Mouse (Mus musculus) lung, postnatal 14 days (tissue): ENCODE results near the gene Slc9a8.

ENCODE experiments used
- DNase-seq: peaks from one replicate; pipeline ENCODE4 v3.0.0; 2021

Gene Slc9a8

GRCm38 (mm10) chr2:167514641-167515040, 93.1 kb downstream of the Slc9a8 start:
- DNase-seq, result no peak

DNA sequence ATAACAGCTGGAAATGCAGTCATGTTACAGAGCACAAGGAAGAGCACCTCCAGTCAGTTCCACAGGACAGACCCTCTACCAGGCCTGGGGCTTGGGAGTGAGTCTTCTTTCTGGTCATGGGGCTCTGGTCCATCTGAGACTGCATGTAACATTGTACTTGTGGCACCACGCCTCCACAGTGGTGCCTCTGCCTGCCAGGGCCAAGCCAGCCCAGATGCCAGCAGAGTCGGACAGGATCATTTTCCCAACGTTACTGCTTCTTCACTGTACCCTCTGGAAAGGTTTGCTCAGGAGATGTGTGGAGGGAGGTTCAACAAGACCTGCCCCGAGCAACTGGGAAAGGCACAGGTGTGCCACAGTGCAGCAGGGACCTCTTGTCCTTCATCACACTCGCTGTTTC, 94.2 kb downstream of the Slc9a8 start:
- no peak for DNase-seq

DNA sequence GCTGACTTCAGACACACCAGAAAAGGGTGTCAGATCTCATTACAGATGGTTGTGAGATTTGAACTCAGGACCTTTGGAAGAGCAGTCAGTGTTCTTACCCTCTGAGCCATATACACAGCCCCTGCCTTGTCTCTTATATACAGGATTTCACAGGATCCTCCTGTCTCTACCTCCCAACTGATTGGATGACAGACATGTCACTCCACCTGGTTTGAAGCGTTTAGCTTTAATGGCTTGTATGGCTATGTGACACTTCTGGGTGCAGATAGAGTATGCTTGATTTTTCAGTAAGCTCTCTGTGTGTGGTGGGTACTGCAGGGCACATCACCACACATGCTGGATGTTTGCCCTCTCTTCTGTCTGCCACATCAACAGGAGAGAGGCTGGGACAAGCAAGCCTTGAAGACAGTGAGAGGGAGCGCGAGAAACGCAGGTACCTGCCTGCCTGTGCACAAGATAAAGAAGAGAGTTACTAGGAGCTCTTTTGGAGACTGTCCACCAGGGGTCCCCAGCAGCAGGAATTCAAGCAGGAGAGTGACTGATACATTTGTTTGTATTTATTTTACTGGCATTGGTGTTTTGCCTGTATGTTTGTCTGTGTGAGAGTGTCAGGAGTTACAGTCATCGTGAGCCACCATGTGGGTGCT, 98.2 kb downstream of the Slc9a8 start:
- DNase-seq, result no peak
